Mouse (Mus musculus) hindbrain, embryonic 14.5 days (tissue): ENCODE measurements at regions not wholly inside any gene's neighbourhood (a gene's known extent, or its start where the extent isn't known, plus 50 kb on each side); places are given as distances from the start of the nearest gene placed in this dataset.

Source experiments
- ATAC-seq: fragments of 200-750 bp; cut with Nextera tagmentation; 2 replicates; pipeline ENCODE4 v1.8.0; 2017; ENCODE audit warnings: moderate number of reproducible peaks, mild to moderate bottlenecking, moderate TSS enrichment, moderate library complexity; ENCODE audit not compliant: low FRiP score
- DNase-seq: peaks from one replicate; pipeline ENCODE4 v3.0.0-alpha.2; 2015; ENCODE audit warnings: low spot score
- H3K27ac ChIP-seq: fragments of 300-500 bp; sonication (generic); 2 replicates; pipeline ENCODE4 v1.5.1; 2014; ENCODE audit warnings: mild to moderate bottlenecking, moderate library complexity
- H3K27me3 ChIP-seq: fragments of 300-500 bp; sonication (generic); 2 replicates; pipeline ENCODE4 v1.6.1; 2014; ENCODE audit warnings: mild to moderate bottlenecking, low read length, mixed read lengths; ENCODE audit not compliant: control insufficient read depth, insufficient read depth
- H3K36me3 ChIP-seq: fragments of 300-500 bp; sonication (generic); replicated peaks from 2 replicates; pipeline ENCODE4 v1.6.1; 2014; ENCODE audit not compliant: control insufficient read depth, insufficient read depth
- H3K4me1 ChIP-seq: fragments of 300-500 bp; sonication (generic); replicated peaks from 2 replicates; pipeline ENCODE4 v1.6.1; 2014; ENCODE audit warnings: antibody characterized with exemption, low read length, mixed read lengths; ENCODE audit not compliant: control insufficient read depth, insufficient read depth
- H3K4me2 ChIP-seq: fragments of 300-500 bp; sonication (generic); replicated peaks from 2 replicates; pipeline ENCODE4 v1.6.1; 2014; ENCODE audit warnings: mild to moderate bottlenecking, moderate library complexity
- H3K4me3 ChIP-seq: fragments of 300-500 bp; sonication (generic); replicated peaks from 2 replicates; pipeline ENCODE4 v1.5.1; 2014; ENCODE audit warnings: mild to moderate bottlenecking, low read length
- H3K9ac ChIP-seq: fragments of 300-500 bp; sonication (generic); 2 replicates; pipeline ENCODE4 v1.6.1; 2014
- H3K9me3 ChIP-seq: fragments of 300-500 bp; sonication (generic); 2 replicates; pipeline ENCODE4 v1.6.1; 2016; ENCODE audit warnings: low read length; ENCODE audit not compliant: control insufficient read depth
- WGBS: fragments of 180-500 bp; shearing (Covaris S2); extraction: QIAGEN DNeasy Blood & Tissue Kit; methylation state at CpG from one replicate; pipeline ENCODE4 v1.1.7; 2014; 5-methylcytosine and 5-hydroxymethylcytosine counted together

- no peak overlapping the region for H3K9ac ChIP-seq
- no peak for ATAC-seq
- H3K27me3 ChIP-seq, result no peaks in the 10 kb centered on the region
- no peaks in the 10 kb centered on the region for H3K4me1 ChIP-seq
- no peaks in the 10 kb centered on the region for H3K9me3 ChIP-seq
- no peak overlapping the region for H3K4me2 ChIP-seq
- no peak for DNase-seq
- no peak overlapping the region for H3K4me3 ChIP-seq
- 60% methylated on average over 10 of the region's 10 CpGs for WGBS
- no peaks in the 10 kb centered on the region for H3K36me3 ChIP-seq
- H3K27ac ChIP-seq, result no peak overlapping the region
These were observed 79.4 kb upstream of the Btg3 start for GRCm38 (mm10) chr16:78456345-78456744.

GRCm38 (mm10) chr16:78454509-78454908 lies 77.5 kb upstream of the Btg3 start:
- WGBS, result 86% methylated on average over 9 of the region's 9 CpGs
- Histone ChIP-seq H3K4me2 (no peak overlapping the region), H3K4me1 (no peaks in the 10 kb centered on the region), H3K9ac (no peak overlapping the region), H3K9me3 (no peaks in the 10 kb centered on the region), H3K36me3 (no peaks in the 10 kb centered on the region), H3K4me3 (no peak overlapping the region), H3K27me3 (no peaks in the 10 kb centered on the region), H3K27ac (no peak overlapping the region)
- ATAC-seq (no peak), DNase-seq (no peak)

- H3K36me3 ChIP-seq, result no peaks in the 10 kb centered on the region
- H3K4me1 ChIP-seq, result no peaks in the 10 kb centered on the region
- DNase-seq, result peak; percentile 90
- H3K4me3 ChIP-seq, result no peak overlapping the region
- no peak for ATAC-seq
- no peak overlapping the region for H3K27ac ChIP-seq
- 12% methylated on average over 10 of the region's 10 CpGs for WGBS
- H3K9ac ChIP-seq, result no peak overlapping the region
- H3K9me3 ChIP-seq, result no peaks in the 10 kb centered on the region
- H3K4me2 ChIP-seq, result no peak overlapping the region
- H3K27me3 ChIP-seq, result no peaks in the 10 kb centered on the region
These were observed 75.3 kb upstream of the Btg3 start for GRCm38 (mm10) chr16:78452303-78452702.

DNA sequence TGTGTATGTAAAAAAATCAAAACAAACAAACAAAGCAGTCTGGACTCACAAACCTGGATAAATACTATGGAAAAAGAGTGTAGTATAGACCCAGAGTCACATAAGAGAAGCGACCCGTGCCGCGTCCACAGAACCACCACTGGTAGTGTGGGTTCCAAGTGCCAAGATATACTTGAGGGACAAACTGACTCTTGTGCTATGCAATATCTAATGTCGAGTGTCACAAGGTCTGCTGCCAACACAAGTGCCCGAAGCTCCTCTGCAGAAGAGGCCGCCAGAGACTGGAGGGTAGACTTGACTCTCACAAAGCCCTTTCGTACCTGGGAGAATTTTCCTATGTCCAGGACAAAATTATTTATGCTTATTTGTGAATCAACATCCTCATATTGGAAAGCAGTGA lies 74.8 kb upstream of the Btg3 start:
- H3K27me3 ChIP-seq, result no peaks in the 10 kb centered on the region
- no peaks in the 10 kb centered on the region for H3K9me3 ChIP-seq
- no peak overlapping the region for H3K9ac ChIP-seq
- WGBS, result 88% methylated on average over 8 of the region's 8 CpGs
- H3K4me2 ChIP-seq, result no peak overlapping the region
- no peak overlapping the region for H3K4me3 ChIP-seq
- DNase-seq, result no peak
- H3K4me1 ChIP-seq, result no peaks in the 10 kb centered on the region
- no peaks in the 10 kb centered on the region for H3K36me3 ChIP-seq
- ATAC-seq, result no peak
- no peak overlapping the region for H3K27ac ChIP-seq

- DNase-seq (no peak), ATAC-seq (no peak)
- Histone ChIP-seq H3K4me1 (no peaks in the 10 kb centered on the region), H3K27me3 (no peaks in the 10 kb centered on the region), H3K9ac (no peak overlapping the region), H3K4me2 (no peak overlapping the region), H3K27ac (no peak overlapping the region), H3K9me3 (no peaks in the 10 kb centered on the region), H3K36me3 (no peaks in the 10 kb centered on the region), H3K4me3 (no peak overlapping the region)
- WGBS, result 61% methylated on average over 11 of the region's 11 CpGs
These were observed 74.3 kb upstream of the Btg3 start for GRCm38 (mm10) chr16:78451251-78451650.

DNA sequence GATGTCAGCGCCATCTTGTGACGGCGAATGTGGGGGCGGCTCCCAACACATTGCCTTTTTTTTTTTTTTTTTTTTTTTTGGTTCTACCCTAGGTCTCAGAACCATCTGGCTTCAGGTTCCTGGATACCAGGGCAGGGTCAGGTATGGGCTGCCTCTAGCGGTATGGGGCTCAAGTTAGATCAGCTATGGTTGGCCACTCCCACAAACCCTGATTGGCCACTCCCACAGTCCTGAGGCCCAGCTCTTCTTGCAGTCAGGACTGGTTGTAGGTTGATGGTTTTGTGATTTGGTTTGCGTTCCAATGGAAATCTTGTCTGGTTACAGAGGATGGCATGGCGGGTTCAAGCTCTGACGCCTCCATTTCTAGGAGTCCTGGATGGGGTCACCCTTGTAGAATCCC lies 72.2 kb upstream of the Btg3 start:
- no peaks in the 10 kb centered on the region for H3K9me3 ChIP-seq
- DNase-seq (no peak), ATAC-seq (no peak)
- WGBS, result 99% methylated on average over 4 of the region's 8 CpGs
- H3K4me3 ChIP-seq, result no peak overlapping the region
- no peak overlapping the region for H3K27ac ChIP-seq
- H3K4me2 ChIP-seq, result no peak overlapping the region
- no peaks in the 10 kb centered on the region for H3K36me3 ChIP-seq
- H3K4me1 ChIP-seq, result no peaks in the 10 kb centered on the region
- H3K27me3 ChIP-seq, result no peaks in the 10 kb centered on the region
- no peak overlapping the region for H3K9ac ChIP-seq

DNA sequence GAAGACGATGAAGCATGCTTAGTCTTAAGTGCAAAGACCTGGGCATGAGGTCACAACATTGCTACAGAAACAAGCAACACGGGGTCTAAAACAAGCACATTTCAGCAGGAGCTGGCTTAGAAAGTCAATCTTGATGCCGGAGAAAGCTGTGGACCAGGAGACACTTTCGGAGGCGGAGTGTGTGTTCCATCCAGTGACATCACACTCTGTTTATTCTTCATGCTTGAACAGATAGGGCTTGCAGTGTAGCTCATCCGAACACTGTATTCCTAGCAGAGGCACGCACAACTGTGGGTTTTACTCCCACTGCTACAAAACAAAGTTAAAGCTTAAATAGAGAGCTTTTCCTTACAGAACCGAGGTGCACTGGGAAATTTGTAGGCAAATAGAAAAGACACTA lies 66.3 kb upstream of the Btg3 start:
- DNase-seq, result no peak
- WGBS, result 89% methylated on average over 8 of the region's 8 CpGs

DNA sequence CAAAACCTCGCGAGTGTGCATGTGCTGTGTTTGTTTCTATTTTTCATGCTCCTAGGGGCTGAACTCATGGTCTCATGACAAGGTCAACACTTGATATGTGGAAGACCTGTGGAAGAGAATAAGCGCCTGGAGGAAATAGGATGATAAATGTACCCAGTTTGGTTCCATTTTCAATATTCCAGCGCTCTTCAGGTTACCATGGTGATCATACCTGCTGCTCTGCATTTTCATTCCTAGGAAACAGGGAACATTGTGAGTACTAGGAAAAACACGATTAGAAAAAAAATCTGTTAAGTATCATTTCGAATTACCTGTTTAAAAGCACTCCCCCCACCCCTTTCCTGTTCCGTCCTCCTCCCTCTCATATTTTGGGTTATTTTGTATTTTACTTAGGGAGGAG lies 65.8 kb upstream of the Btg3 start:
- DNase-seq (no peak), ATAC-seq (no peak)
- Histone ChIP-seq H3K9me3 (no peaks in the 10 kb centered on the region), H3K27ac (no peak overlapping the region), H3K36me3 (no peaks in the 10 kb centered on the region), H3K4me3 (no peak overlapping the region), H3K4me1 (no peaks in the 10 kb centered on the region), H3K9ac (no peak overlapping the region), H3K4me2 (no peak overlapping the region), H3K27me3 (no peaks in the 10 kb centered on the region)
- 81% methylated on average over 7 of the region's 7 CpGs for WGBS

More for the DNA sequence above, 66.3 kb upstream of the Btg3 start:
- no peak overlapping the region for H3K4me3 ChIP-seq
- no peaks in the 10 kb centered on the region for H3K9me3 ChIP-seq
- H3K27me3 ChIP-seq, result no peaks in the 10 kb centered on the region
- H3K9ac ChIP-seq, result no peak overlapping the region
- no peak for ATAC-seq
- no peaks in the 10 kb centered on the region for H3K36me3 ChIP-seq
- no peak overlapping the region for H3K4me2 ChIP-seq
- no peaks in the 10 kb centered on the region for H3K4me1 ChIP-seq
- no peak overlapping the region for H3K27ac ChIP-seq

DNA sequence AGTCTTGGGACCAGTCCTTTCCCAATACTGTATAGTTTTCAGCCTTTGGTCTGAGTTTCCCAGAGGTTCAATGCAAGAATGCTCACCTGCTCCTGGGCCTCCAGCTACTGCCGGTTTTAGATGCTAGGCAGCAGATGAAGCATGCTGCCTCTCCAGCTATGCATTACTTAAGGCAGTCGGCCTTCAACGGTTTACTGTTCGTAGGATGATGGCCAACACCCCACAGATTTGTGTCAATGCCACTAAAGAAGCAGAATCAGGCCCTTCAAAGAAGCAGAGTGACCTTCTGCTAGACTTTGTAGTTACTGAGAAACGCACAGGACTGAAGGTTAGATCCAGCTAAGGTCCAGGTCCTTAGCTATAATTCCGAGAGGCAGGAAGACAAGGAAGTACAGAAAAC lies 65.0 kb upstream of the Btg3 start:
- ATAC-seq, result no peak
- WGBS, result 89% methylated on average over 6 of the region's 6 CpGs

DNA sequence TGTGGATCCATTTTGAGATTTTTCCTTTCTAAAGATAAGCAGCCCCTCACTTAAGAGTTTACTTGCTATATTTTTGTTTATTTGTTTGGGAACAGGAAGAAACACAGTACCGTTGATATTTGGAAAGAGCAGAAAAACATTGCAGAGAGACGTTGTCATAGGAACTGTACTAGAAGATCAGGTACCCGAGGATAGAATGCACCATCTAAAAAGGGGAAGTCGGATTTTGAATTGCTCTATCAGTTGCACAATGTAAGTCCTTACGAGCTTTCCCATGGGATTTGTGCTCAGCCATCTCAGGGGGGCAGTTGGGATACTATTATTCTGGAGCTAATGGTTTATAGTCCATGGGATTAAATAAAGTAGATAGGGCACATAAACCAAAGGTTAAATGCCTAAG lies 58.7 kb upstream of the Btg3 start:
- Histone ChIP-seq H3K9ac (no peak overlapping the region), H3K4me3 (no peak overlapping the region), H3K4me1 (no peaks in the 10 kb centered on the region), H3K36me3 (no peaks in the 10 kb centered on the region), H3K9me3 (no peaks in the 10 kb centered on the region), H3K4me2 (no peak overlapping the region), H3K27me3 (no peaks in the 10 kb centered on the region), H3K27ac (no peak overlapping the region)
- no peak for ATAC-seq
- no peak for DNase-seq
- 80% methylated on average over 5 of the region's 5 CpGs for WGBS

More for the DNA sequence above, 65.0 kb upstream of the Btg3 start:
- Histone ChIP-seq H3K4me1 (no peaks in the 10 kb centered on the region), H3K4me2 (no peak overlapping the region), H3K27ac (no peak overlapping the region), H3K9ac (no peak overlapping the region), H3K36me3 (no peaks in the 10 kb centered on the region), H3K9me3 (no peaks in the 10 kb centered on the region), H3K4me3 (no peak overlapping the region), H3K27me3 (no peaks in the 10 kb centered on the region)
- DNase-seq, result no peak
